Mouse (Mus musculus): ENCODE measurements around the gene Pmfbp1.

Gene Pmfbp1

DNA sequence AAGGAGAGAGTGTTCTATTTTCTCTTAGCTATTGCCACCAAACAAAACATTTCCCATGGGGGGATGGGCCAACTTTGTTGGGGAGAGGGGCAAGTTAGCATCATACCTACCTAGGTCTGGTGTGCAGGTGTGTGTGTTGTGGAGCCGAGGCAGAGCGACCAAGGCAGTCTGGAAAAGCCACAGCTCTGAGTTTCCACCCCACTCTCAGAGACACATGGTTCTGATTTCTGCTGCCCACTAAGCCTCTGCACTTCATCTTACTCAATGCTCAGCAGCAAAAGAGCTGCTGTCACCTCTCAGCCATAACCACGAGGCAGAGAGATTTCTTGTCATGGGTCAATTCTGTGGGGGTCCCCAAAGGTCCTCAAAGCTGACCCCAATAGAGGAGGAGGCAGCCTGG, 28.8 kb upstream of the Pmfbp1 start:
- peaks cover 53% of the 10 kb centered on the region for H3K4me1 ChIP-seq (replicated peaks; ENCODE audit: low read depth, low read length)

DNA sequence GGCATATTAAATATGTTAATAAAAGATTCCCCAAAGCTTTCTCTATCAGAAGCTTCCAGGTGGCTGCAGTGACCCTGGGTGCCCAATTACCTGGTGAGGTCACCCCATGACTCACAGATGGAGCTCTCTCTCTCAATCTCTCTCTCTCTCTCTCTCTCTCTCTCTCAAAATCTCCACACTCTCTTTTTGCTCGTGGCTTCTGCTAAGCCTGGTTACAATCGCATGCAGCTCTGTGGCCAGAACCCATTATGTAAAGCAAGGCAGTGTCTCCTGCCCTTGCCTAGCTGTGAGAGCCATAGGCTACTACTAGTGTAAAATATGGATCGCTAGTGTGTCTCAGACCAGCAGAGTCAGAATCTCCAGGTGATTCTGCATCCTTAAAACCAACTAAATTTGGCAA, 28.1 kb upstream of the Pmfbp1 start:
- Histone ChIP-seq H3K4me3 (replicated peaks; ENCODE audit: low read length) (no peak overlapping the region), H3K36me3 (ENCODE audit: insufficient read depth, low read length) (no peaks in the 10 kb centered on the region), H3K27me3 (ENCODE audit: insufficient read depth, low read length) (peaks cover 4% of the 10 kb centered on the region; the same call in 1 of the 2 replicates), H3K4me1 (replicated peaks; ENCODE audit: low read depth, low read length) (peaks cover 56% of the 10 kb centered on the region), H3K9me3 (ENCODE audit: low read length) (no peaks in the 10 kb centered on the region)
- TF ChIP-seq POU5F1 (IDR thresholded peaks at IDR 0.05; ENCODE audit: borderline replicate concordance, low read length) (no peak), CTCF (conservative IDR thresholded peaks at IDR 0.05; ENCODE audit: low read length) (no peak)

More for the DNA sequence above, 28.8 kb upstream of the Pmfbp1 start:
- H3K36me3 ChIP-seq (ENCODE audit: insufficient read depth, low read length): no peaks in the 10 kb centered on the region
- peaks cover 6% of the 10 kb centered on the region; the same call in 1 of the 2 replicates for H3K27me3 ChIP-seq (ENCODE audit: insufficient read depth, low read length)
- TF ChIP-seq CTCF (conservative IDR thresholded peaks at IDR 0.05; ENCODE audit: low read length) (no peak), NANOG (IDR thresholded peaks at IDR 0.05; ENCODE audit: borderline replicate concordance, low read length) (no peak), POU5F1 (IDR thresholded peaks at IDR 0.05; ENCODE audit: borderline replicate concordance, low read length) (no peak)
- no peak overlapping the region for H3K4me3 ChIP-seq (replicated peaks; ENCODE audit: low read length)
- H3K9me3 ChIP-seq (ENCODE audit: low read length): no peaks in the 10 kb centered on the region

DNA sequence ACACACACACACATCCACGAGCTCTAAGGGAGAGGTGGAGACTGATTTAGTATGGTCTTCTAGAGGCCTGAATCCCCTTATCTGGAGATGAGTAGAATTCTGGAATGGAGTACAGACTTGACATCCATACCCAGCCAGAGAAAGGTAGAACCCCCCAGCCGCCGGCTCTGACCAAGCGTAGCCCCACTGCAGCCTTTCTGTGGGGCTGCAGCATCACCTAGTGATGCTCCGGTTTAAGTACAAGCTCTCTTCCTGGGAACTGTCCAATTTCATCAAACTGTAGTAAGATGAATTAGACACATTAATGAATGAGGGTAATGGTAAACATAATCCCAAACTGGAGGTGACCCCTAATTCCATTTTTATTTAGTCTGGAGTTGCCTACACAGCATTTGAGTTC, 26.3 kb upstream of the Pmfbp1 start:
- no peak for TF ChIP-seq NANOG (IDR thresholded peaks at IDR 0.05; ENCODE audit: borderline replicate concordance, low read length)
- TF ChIP-seq POU5F1 (IDR thresholded peaks at IDR 0.05; ENCODE audit: borderline replicate concordance, low read length): no peak
- TF ChIP-seq CTCF (conservative IDR thresholded peaks at IDR 0.05; ENCODE audit: low read length): peak; percentile 32
- Histone ChIP-seq H3K9me3 (ENCODE audit: low read length) (no peaks in the 10 kb centered on the region), H3K27me3 (ENCODE audit: insufficient read depth, low read length) (0 out of 2 replicates have a peak, but pooled peaks cover 3% of the 10 kb centered on the region)

DNA sequence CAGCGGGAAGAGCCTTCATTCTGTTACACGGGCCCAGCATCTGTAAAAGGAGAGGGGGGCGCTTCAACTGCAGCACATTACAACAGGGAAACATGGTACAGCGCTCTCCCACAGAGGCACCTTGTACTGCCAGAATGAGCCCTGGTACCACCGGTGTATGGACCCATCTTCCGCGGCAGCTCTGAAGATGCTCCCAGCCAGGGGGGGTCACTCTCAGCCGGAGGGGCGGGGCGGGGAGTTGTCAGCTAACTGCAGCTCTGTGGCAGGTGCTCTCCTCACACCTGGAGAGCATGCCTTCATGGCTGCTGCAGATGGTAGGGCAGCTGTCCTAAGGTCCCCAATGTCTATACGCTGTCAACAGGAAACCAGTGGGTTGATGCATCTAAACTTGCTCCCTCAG, 25.7 kb upstream of the Pmfbp1 start:
- H3K9me3 ChIP-seq (ENCODE audit: low read length): no peaks in the 10 kb centered on the region
- 0 out of 2 replicates have a peak, but pooled peaks cover 3% of the 10 kb centered on the region for H3K27me3 ChIP-seq (ENCODE audit: insufficient read depth, low read length)
- H3K4me3 ChIP-seq (replicated peaks; ENCODE audit: low read length): no peak overlapping the region
- peaks cover 46% of the 10 kb centered on the region for H3K4me1 ChIP-seq (replicated peaks; ENCODE audit: low read depth, low read length)
- no peaks in the 10 kb centered on the region for H3K36me3 ChIP-seq (ENCODE audit: insufficient read depth, low read length)
- TF ChIP-seq CTCF (conservative IDR thresholded peaks at IDR 0.05; ENCODE audit: low read length): no peak
- TF ChIP-seq POU5F1 (IDR thresholded peaks at IDR 0.05; ENCODE audit: borderline replicate concordance, low read length): no peak
- TF ChIP-seq NANOG (IDR thresholded peaks at IDR 0.05; ENCODE audit: borderline replicate concordance, low read length): no peak

More for the DNA sequence above, 26.3 kb upstream of the Pmfbp1 start:
- no peak overlapping the region for H3K4me3 ChIP-seq (replicated peaks; ENCODE audit: low read length)
- peaks cover 52% of the 10 kb centered on the region for H3K4me1 ChIP-seq (replicated peaks; ENCODE audit: low read depth, low read length)
- H3K36me3 ChIP-seq (ENCODE audit: insufficient read depth, low read length): no peaks in the 10 kb centered on the region

DNA sequence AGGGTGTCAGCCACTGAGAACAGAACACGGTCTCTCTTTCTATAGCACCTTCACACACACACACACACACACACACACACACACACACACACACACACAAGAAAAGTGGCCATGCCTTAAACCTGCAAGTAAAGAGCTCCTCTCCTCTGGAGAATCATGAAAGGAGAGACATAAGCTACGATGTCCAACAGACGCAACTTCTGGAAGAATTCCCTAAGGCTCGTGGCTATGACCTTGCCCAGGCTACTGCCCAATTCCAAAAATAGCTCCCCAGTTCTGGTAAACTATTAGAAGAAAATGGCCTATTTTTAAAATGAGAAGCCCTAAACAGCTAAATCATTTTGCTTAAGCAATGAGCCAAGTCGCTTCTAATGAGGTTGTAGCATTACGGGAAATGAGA, 22.0 kb upstream of the Pmfbp1 start:
- H3K36me3 ChIP-seq (ENCODE audit: insufficient read depth, low read length): no peaks in the 10 kb centered on the region
- no peak for TF ChIP-seq NANOG (IDR thresholded peaks at IDR 0.05; ENCODE audit: borderline replicate concordance, low read length)
- TF ChIP-seq CTCF (conservative IDR thresholded peaks at IDR 0.05; ENCODE audit: low read length): no peak
- no peak for TF ChIP-seq POU5F1 (IDR thresholded peaks at IDR 0.05; ENCODE audit: borderline replicate concordance, low read length)

DNA sequence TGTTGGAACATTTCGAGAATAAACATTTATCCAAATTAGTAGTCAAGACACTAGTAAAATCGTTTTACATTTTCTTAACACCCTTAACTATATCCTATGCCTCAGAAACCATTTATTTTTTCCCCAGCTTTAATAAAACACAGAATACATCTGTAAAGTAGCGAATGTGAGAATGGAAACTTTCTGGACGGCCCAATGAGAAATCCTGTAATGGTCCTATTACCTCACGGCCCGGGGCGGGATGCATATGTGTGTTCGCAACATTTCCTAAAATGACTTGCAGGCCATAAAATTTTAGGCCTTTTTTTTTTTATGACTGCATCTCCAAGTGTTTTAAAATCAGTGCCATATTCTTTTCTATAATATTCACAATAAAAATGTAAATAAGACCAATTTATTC, 21.4 kb upstream of the Pmfbp1 start:
- Histone ChIP-seq H3K4me1 (replicated peaks; ENCODE audit: low read depth, low read length) (peaks cover 29% of the 10 kb centered on the region; the same call in 1 of the 2 replicates), H3K9me3 (ENCODE audit: low read length) (no peaks in the 10 kb centered on the region), H3K4me3 (replicated peaks; ENCODE audit: low read length) (no peak overlapping the region), H3K36me3 (ENCODE audit: insufficient read depth, low read length) (no peaks in the 10 kb centered on the region), H3K27me3 (ENCODE audit: insufficient read depth, low read length) (0 out of 2 replicates have a peak, but pooled peaks cover 3% of the 10 kb centered on the region)
- TF ChIP-seq CTCF (conservative IDR thresholded peaks at IDR 0.05; ENCODE audit: low read length) (no peak), NANOG (IDR thresholded peaks at IDR 0.05; ENCODE audit: borderline replicate concordance, low read length) (no peak), POU5F1 (IDR thresholded peaks at IDR 0.05; ENCODE audit: borderline replicate concordance, low read length) (no peak)

More for the DNA sequence above, 22.0 kb upstream of the Pmfbp1 start:
- 0 out of 2 replicates have a peak, but pooled peaks cover 3% of the 10 kb centered on the region for H3K27me3 ChIP-seq (ENCODE audit: insufficient read depth, low read length)
- H3K9me3 ChIP-seq (ENCODE audit: low read length): no peaks in the 10 kb centered on the region
- no peak overlapping the region for H3K4me3 ChIP-seq (replicated peaks; ENCODE audit: low read length)
- peaks cover 29% of the 10 kb centered on the region; the same call in 1 of the 2 replicates for H3K4me1 ChIP-seq (replicated peaks; ENCODE audit: low read depth, low read length)

DNA sequence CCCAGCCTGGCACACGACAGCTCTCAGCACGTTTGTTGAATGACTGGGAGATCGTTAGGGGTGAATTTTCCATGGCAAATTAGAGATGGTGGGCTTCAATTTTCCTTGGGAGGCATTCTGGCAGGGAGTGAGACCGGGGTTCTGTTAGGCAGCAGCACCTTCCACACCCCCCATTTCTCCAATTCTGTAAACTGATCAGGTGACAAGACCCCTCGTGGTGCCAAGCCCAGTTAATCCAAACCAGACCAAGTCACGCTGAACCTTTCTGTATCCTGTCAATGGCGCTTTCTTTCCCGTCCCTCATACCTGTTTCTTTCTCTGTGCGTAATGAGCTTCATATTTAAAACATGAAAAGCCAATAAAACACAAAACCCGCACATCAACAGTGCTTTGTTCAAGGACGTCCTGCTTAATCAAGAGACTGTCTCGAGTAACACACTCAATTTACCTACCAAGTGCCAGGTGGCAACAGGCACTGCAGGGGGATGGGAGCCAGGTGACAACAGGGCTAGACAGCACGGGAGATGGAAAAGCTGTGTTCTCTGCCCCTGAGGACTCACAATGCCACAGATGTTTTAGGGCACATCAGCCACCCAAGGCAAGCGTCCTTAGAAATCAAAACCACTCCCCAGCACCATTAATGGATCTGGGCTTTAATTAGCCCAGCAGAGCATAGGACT, 19.2 kb upstream of the Pmfbp1 start:
- H3K4me1 ChIP-seq (replicated peaks; ENCODE audit: low read depth, low read length): peaks cover 41% of the 10 kb centered on the region
- no peaks in the 10 kb centered on the region for H3K27me3 ChIP-seq (ENCODE audit: insufficient read depth, low read length)
- no peak for TF ChIP-seq NANOG (IDR thresholded peaks at IDR 0.05; ENCODE audit: borderline replicate concordance, low read length)
- no peak for TF ChIP-seq POU5F1 (IDR thresholded peaks at IDR 0.05; ENCODE audit: borderline replicate concordance, low read length)
- no peak for TF ChIP-seq CTCF (conservative IDR thresholded peaks at IDR 0.05; ENCODE audit: low read length)
- no peaks in the 10 kb centered on the region for H3K9me3 ChIP-seq (ENCODE audit: low read length)
- no peaks in the 10 kb centered on the region for H3K36me3 ChIP-seq (ENCODE audit: insufficient read depth, low read length)
- H3K4me3 ChIP-seq (replicated peaks; ENCODE audit: low read length): no peak overlapping the region

DNA sequence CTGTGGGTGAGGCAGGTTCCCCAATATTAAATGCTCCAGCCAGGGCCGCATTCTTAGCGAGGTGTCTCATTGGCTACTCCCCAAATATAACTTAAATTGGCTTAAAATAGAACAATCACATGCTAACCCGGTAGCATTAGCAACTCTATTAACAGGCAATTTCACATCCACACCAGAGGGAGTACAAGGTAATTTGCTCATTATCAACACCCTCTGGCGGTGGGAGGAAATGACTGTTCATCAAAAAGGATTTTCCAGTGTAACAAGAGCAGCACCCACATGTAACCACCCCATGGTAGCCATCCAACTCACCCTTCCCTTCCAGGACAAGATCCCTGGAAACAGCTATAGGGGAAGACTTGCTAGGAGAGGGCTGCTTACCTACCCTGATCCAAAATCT, 18.4 kb upstream of the Pmfbp1 start:
- H3K9me3 ChIP-seq (ENCODE audit: low read length): no peaks in the 10 kb centered on the region
- H3K36me3 ChIP-seq (ENCODE audit: insufficient read depth, low read length): no peaks in the 10 kb centered on the region
- peaks cover 47% of the 10 kb centered on the region for H3K4me1 ChIP-seq (replicated peaks; ENCODE audit: low read depth, low read length)
- no peak overlapping the region for H3K4me3 ChIP-seq (replicated peaks; ENCODE audit: low read length)
- H3K27me3 ChIP-seq (ENCODE audit: insufficient read depth, low read length): no peaks in the 10 kb centered on the region
- TF ChIP-seq CTCF (conservative IDR thresholded peaks at IDR 0.05; ENCODE audit: low read length): no peak
- TF ChIP-seq NANOG (IDR thresholded peaks at IDR 0.05; ENCODE audit: borderline replicate concordance, low read length): no peak
- TF ChIP-seq POU5F1 (IDR thresholded peaks at IDR 0.05; ENCODE audit: borderline replicate concordance, low read length): no peak
